Mouse (Mus musculus) CH12.LX (cell line): Measurements from ENCODE around the gene Best2.

Source experiments
- CTCF ChIP-seq, 2 experiments: IDR thresholded peaks in 1 of 2; conservative IDR thresholded peaks in 1 of 2; 2 replicates each; pipeline ENCODE4 v1.5.1; 2011 to 2012; ENCODE audit warnings: low read depth in 2 of 2, low read length in 2 of 2, improper control_type of control experiment in 1 of 2, inconsistent platforms in 1 of 2, mild to moderate bottlenecking in 1 of 2, moderate library complexity in 1 of 2
- ELF1 ChIP-seq: IDR thresholded peaks from 2 replicates; pipeline ENCODE4 v1.6.1; 2014; ENCODE audit warnings: low read depth, mild to moderate bottlenecking, inconsistent platforms, low read length, improper control_type of control experiment
- IRF4 ChIP-seq: IDR thresholded peaks from 2 replicates; pipeline ENCODE4 v1.6.1; 2014; ENCODE audit warnings: low read depth, mild to moderate bottlenecking, inconsistent platforms, low read length, improper control_type of control experiment
- JUND ChIP-seq: conservative IDR thresholded peaks from 2 replicates; pipeline ENCODE4 v1.6.1; 2011; ENCODE audit warnings: low read depth, low read length, improper control_type of control experiment
- MAX ChIP-seq: IDR thresholded peaks from 2 replicates; pipeline ENCODE4 v1.6.1; 2011; ENCODE audit warnings: low read length, improper control_type of control experiment
- POLR2A ChIP-seq: IDR thresholded peaks from 2 replicates; pipeline ENCODE4 v1.6.1; 2011; ENCODE audit warnings: low read depth, mild to moderate bottlenecking, improper control_type of control experiment, low read length
- RAD21 ChIP-seq: IDR thresholded peaks from 2 replicates; pipeline ENCODE4 v1.6.1; 2011; ENCODE audit warnings: low read depth, mild to moderate bottlenecking, low read length, improper control_type of control experiment, moderate library complexity
- TCF12 ChIP-seq: IDR thresholded peaks from 2 replicates; pipeline ENCODE4 v1.6.1; 2014; ENCODE audit warnings: low read depth, mild to moderate bottlenecking, inconsistent platforms, low read length, improper control_type of control experiment
- USF1 ChIP-seq: IDR thresholded peaks from 2 replicates; pipeline ENCODE4 v1.6.1; 2014; ENCODE audit warnings: low read depth, mild to moderate bottlenecking, inconsistent platforms, low read length, improper control_type of control experiment
- USF2 ChIP-seq: conservative IDR thresholded peaks from 2 replicates; pipeline ENCODE4 v1.6.1; 2011; ENCODE audit warnings: low read depth, low read length, improper control_type of control experiment
- ZMIZ1 ChIP-seq: IDR thresholded peaks from 2 replicates; pipeline ENCODE4 v1.6.1; 2012; ENCODE audit warnings: low read depth, mild to moderate bottlenecking, inconsistent platforms, low read length, improper control_type of control experiment
- ZNF384 ChIP-seq: IDR thresholded peaks from 2 replicates; pipeline ENCODE4 v1.6.1; 2012; ENCODE audit warnings: low read depth, low read length, improper control_type of control experiment, inconsistent platforms

GRCm38 (mm10) chr8:84969241-84970134 is 44.8 kb downstream of the Best2 start, which contains the start of the genes Gm49661, Prdx2 and Rnaseh2a:
- TF ChIP-seq IRF4 = no peak; the same call in none of the 2 replicates
- peak; percentile 95 for TF ChIP-seq POLR2A
- no peak for TF ChIP-seq USF1
- no peak for TF ChIP-seq CTCF (conservative IDR thresholded peaks at IDR 0.05 in 1 of 2, IDR thresholded peaks at IDR 0.05 in 1 of 2; ENCODE audit: low read depth in 2 of 2, low read length in 2 of 2)
- no peak for TF ChIP-seq JUND
- TF ChIP-seq ZNF384 = no peak
- peak; percentile 62 for TF ChIP-seq TCF12
- TF ChIP-seq RAD21 = no peak
- TF ChIP-seq USF2 = no peak
- TF ChIP-seq ZMIZ1 = peak; percentile 77; the same call in 1 of the 2 replicates
- peak; percentile 78 for TF ChIP-seq MAX
- TF ChIP-seq ELF1 = no peak
